Mouse (Mus musculus): ENCODE results near the gene Ciart. TPM values are rescaled to one million over a fixed set of nuclear protein-coding genes. Genes with fewer than 3 reads are reported as not detected.
"Not testable (repeated sequence)": the region's sequence is repeated elsewhere in the genome, so short reads cannot be mapped to it uniquely, and the experiment has no call there.

Gene Ciart
- polyA plus RNA-seq, 1 experiment, result 4.4 TPM

- H3K27me3 ChIP-seq (ENCODE audit: control insufficient read depth, insufficient read depth, insufficient read length), result peaks cover 13% of the 10 kb centered on the region
- no peaks in the 10 kb centered on the region for H3K79me3 ChIP-seq (ENCODE audit: low read depth)
- no peaks in the 10 kb centered on the region for H3K79me2 ChIP-seq (ENCODE audit: control insufficient read depth, insufficient read depth)
- H3K36me3 ChIP-seq (ENCODE audit: control insufficient read depth, insufficient read depth), result no peaks in the 10 kb centered on the region
- H3K4me3 ChIP-seq (ENCODE audit: insufficient read depth, poor library complexity, severe bottlenecking), result no peak overlapping the region
- TF ChIP-seq FOSL1 (IDR thresholded peaks at IDR 0.05; ENCODE audit: insufficient read depth, low read length, poor library complexity, severe bottlenecking) (no peak), MYOG (IDR thresholded peaks at IDR 0.05; ENCODE audit: control insufficient read depth, extremely low read depth, insufficient read length) (no peak), CTCF (IDR thresholded peaks at IDR 0.05; ENCODE audit: control insufficient read depth, insufficient read depth, insufficient read length) (no peak)
- H3ac ChIP-seq (ENCODE audit: control insufficient read depth, insufficient read length, low read depth), result no peak overlapping the region
Observed at GRCm38 (mm10) chr3:95903753-95904502, 21.9 kb upstream of the Ciart start.

GRCm38 (mm10) chr3:95902643-95903042 lies 20.6 kb upstream of the Ciart start:
- no peak overlapping the region for H3ac ChIP-seq (ENCODE audit: control insufficient read depth, insufficient read length, low read depth)
- H3K27me3 ChIP-seq (ENCODE audit: control insufficient read depth, insufficient read depth, insufficient read length), result peaks cover 13% of the 10 kb centered on the region
- no peaks in the 10 kb centered on the region for H3K79me3 ChIP-seq (ENCODE audit: low read depth)
- no peaks in the 10 kb centered on the region for H3K79me2 ChIP-seq (ENCODE audit: control insufficient read depth, insufficient read depth)
- no peak for TF ChIP-seq MAX (IDR thresholded peaks at IDR 0.05)
- TF ChIP-seq CEBPB (IDR thresholded peaks at IDR 0.05; ENCODE audit: low read depth), result no peak
- TF ChIP-seq CTCF (IDR thresholded peaks at IDR 0.05; ENCODE audit: control insufficient read depth, insufficient read depth, insufficient read length), result no peak
- no peak for TF ChIP-seq MYOG (IDR thresholded peaks at IDR 0.05; ENCODE audit: control insufficient read depth, extremely low read depth, insufficient read length)
- TF ChIP-seq FOSL1 (IDR thresholded peaks at IDR 0.05; ENCODE audit: insufficient read depth, low read length, poor library complexity, severe bottlenecking), result no peak
- no peak for TF ChIP-seq USF1 (IDR thresholded peaks at IDR 0.05; ENCODE audit: low read depth)
- no peak for TF ChIP-seq MYOD1 (IDR thresholded peaks at IDR 0.05; ENCODE audit: control insufficient read depth, insufficient read length, low read depth)
- H3K4me3 ChIP-seq (ENCODE audit: insufficient read depth, poor library complexity, severe bottlenecking), result no peak overlapping the region
- H3K36me3 ChIP-seq (ENCODE audit: control insufficient read depth, insufficient read depth), result no peaks in the 10 kb centered on the region

GRCm38 (mm10) chr3:95902373-95902625 lies 20.2 kb upstream of the Ciart start:
- Histone ChIP-seq H3K79me2 (ENCODE audit: control insufficient read depth, insufficient read depth) (no peaks in the 10 kb centered on the region), H3K79me3 (ENCODE audit: low read depth) (no peaks in the 10 kb centered on the region), H3ac (ENCODE audit: control insufficient read depth, insufficient read length, low read depth) (no peak overlapping the region), H3K4me3 (ENCODE audit: insufficient read depth, poor library complexity, severe bottlenecking) (no peak overlapping the region), H3K27me3 (ENCODE audit: control insufficient read depth, insufficient read depth, insufficient read length) (peaks cover 13% of the 10 kb centered on the region), H3K36me3 (ENCODE audit: control insufficient read depth, insufficient read depth) (no peaks in the 10 kb centered on the region)
- TF ChIP-seq MAX (IDR thresholded peaks at IDR 0.05) (no peak), USF1 (IDR thresholded peaks at IDR 0.05; ENCODE audit: low read depth) (no peak), CTCF (IDR thresholded peaks at IDR 0.05; ENCODE audit: control insufficient read depth, insufficient read depth, insufficient read length) (no peak), FOSL1 (IDR thresholded peaks at IDR 0.05; ENCODE audit: insufficient read depth, low read length, poor library complexity, severe bottlenecking) (no peak), CEBPB (IDR thresholded peaks at IDR 0.05; ENCODE audit: low read depth) (no peak), MYOD1 (IDR thresholded peaks at IDR 0.05; ENCODE audit: control insufficient read depth, insufficient read length, low read depth) (no peak), MYOG (IDR thresholded peaks at IDR 0.05; ENCODE audit: control insufficient read depth, extremely low read depth, insufficient read length) (no peak)

DNA sequence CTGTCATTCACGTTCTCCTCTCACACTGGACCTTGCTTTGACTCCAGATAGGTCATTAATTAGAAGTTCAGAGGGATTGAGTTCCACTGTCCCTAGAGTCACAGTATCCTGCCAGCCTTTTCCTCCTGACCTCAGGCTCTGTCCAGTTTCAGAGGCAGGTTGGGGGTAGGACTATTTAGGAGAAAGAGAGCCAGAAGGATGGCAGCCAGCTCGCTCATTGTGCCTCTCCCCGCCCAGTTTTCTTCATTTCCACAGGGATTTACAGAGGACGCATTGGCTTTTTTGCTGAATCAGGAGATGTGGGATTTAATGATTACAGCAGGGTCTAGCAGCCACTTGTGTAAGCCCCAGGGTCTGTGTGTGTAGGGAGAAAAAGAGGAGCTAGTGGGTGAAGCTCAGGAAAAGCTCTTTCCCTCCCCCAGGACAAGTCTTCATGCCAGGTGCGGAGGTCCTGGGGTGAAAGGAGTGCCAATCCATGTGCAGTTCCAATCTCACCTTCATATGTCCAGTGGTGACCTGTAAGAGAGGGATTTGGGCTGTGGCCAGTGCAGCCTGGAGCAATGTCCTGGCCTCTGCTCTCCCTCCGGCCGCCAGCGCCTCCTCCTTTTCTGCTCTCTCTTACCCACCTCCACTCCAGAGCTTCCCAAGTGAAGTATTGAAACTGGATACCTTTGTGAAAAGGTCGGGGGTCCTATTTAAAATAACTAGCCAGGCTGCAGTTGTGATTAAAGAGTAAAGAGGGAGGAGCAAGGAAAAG lies 19.7 kb upstream of the Ciart start:
- H3K36me3 ChIP-seq (ENCODE audit: control insufficient read depth, insufficient read depth), result no peaks in the 10 kb centered on the region
- no peaks in the 10 kb centered on the region for H3K79me3 ChIP-seq (ENCODE audit: low read depth)
- TF ChIP-seq CTCF (IDR thresholded peaks at IDR 0.05; ENCODE audit: control insufficient read depth, insufficient read depth, insufficient read length) (no peak), FOSL1 (IDR thresholded peaks at IDR 0.05; ENCODE audit: insufficient read depth, low read length, poor library complexity, severe bottlenecking) (no peak), MYOD1 (IDR thresholded peaks at IDR 0.05; ENCODE audit: control insufficient read depth, insufficient read length, low read depth) (no peak)
- H3K79me2 ChIP-seq (ENCODE audit: control insufficient read depth, insufficient read depth), result no peaks in the 10 kb centered on the region
- H3K4me3 ChIP-seq (ENCODE audit: insufficient read depth, poor library complexity, severe bottlenecking), result no peak overlapping the region
- H3K27me3 ChIP-seq (ENCODE audit: control insufficient read depth, insufficient read depth, insufficient read length), result peaks cover 13% of the 10 kb centered on the region
- H3ac ChIP-seq (ENCODE audit: control insufficient read depth, insufficient read length, low read depth), result no peak overlapping the region

DNA sequence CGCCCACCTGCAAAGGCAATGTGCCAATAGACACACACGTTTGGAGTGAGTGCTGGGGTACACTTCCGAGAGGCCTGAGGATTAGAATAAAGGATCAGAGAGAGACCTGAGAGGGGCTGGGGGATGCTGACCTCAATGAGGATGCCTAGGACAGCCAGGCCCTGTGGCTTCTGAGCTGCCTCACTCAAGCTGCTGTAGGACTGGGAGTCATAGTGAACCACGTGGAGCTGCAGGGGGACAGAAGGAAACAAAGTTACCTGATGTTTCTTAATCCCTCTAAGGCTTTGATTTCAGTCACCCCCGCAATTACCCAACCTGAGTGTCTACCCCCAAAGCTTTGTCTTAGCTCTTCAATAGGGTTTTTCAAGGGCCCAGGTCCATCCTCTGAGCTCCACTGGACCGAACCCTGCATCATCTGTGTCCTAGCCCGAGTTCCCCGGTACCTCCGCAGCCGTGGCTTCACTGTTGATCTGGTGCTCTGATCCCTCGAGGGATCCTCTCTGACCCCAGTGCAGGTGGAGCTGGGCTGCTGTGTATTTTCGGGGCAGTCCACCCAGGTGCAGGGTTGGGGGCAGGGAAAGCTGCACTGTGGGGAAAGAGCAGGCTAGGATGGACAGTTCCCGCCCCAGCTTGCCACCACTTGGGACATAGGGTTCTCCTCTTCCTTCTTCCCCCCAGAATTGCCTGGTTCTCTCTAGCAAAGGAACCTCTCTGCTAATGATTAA lies 17.9 kb upstream of the Ciart start:
- TF ChIP-seq FOSL1 (IDR thresholded peaks at IDR 0.05; ENCODE audit: insufficient read depth, low read length, poor library complexity, severe bottlenecking) (no peak), MYOD1 (IDR thresholded peaks at IDR 0.05; ENCODE audit: control insufficient read depth, insufficient read length, low read depth) (no peak), CEBPB (IDR thresholded peaks at IDR 0.05; ENCODE audit: low read depth) (no peak), MYOG (IDR thresholded peaks at IDR 0.05; ENCODE audit: control insufficient read depth, extremely low read depth, insufficient read length) (no peak), USF1 (IDR thresholded peaks at IDR 0.05; ENCODE audit: low read depth) (no peak), MAX (IDR thresholded peaks at IDR 0.05) (no peak), CTCF (IDR thresholded peaks at IDR 0.05; ENCODE audit: control insufficient read depth, insufficient read depth, insufficient read length) (no peak)
- no peaks in the 10 kb centered on the region for H3K36me3 ChIP-seq (ENCODE audit: control insufficient read depth, insufficient read depth)

DNA sequence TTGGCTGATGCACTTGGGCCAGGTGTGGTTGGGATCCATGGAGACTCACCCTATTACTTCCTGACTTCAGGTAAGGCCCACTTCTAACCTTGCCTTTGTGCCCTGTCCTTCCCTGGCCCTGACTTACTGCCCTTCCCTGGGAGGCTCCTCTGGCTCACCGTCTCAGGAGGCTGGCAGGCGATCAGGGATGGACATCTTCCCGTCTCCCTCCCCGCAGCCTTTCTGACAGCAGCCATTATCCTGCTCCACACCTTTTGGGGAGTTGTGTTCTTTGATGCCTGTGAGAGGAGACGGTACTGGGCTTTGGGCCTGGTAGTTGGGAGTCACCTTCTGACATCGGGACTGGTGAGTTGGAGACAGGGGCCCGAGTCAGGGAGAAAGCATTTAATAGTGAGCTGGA lies 13.4 kb upstream of the Ciart start:
- H3K79me2 ChIP-seq (ENCODE audit: control insufficient read depth, insufficient read depth), result peaks cover 22% of the 10 kb centered on the region
- not testable (repeated sequence) for H3K4me3 ChIP-seq (ENCODE audit: insufficient read depth, poor library complexity, severe bottlenecking); H3K27me3 ChIP-seq (ENCODE audit: control insufficient read depth, insufficient read depth, insufficient read length); H3ac ChIP-seq (ENCODE audit: control insufficient read depth, insufficient read length, low read depth); H3K36me3 ChIP-seq (ENCODE audit: control insufficient read depth, insufficient read depth)
- H3K79me3 ChIP-seq (ENCODE audit: low read depth), result peaks cover 15% of the 10 kb centered on the region

More for the DNA sequence above, 17.9 kb upstream of the Ciart start:
- H3K27me3 ChIP-seq (ENCODE audit: control insufficient read depth, insufficient read depth, insufficient read length), result peaks cover 13% of the 10 kb centered on the region
- H3ac ChIP-seq (ENCODE audit: control insufficient read depth, insufficient read length, low read depth), result no peak overlapping the region
- peaks cover 11% of the 10 kb centered on the region for H3K79me2 ChIP-seq (ENCODE audit: control insufficient read depth, insufficient read depth)
- H3K79me3 ChIP-seq (ENCODE audit: low read depth), result peaks cover 7% of the 10 kb centered on the region
- no peak overlapping the region for H3K4me3 ChIP-seq (ENCODE audit: insufficient read depth, poor library complexity, severe bottlenecking)
